Mouse (Mus musculus) limb, embryonic 14.5 days (tissue): ENCODE results near the gene Rtl8a. TPM values are rescaled to one million over a fixed set of nuclear protein-coding genes. Genes with fewer than 3 reads are reported as not detected.

ENCODE experiments used
- polyA plus RNA-seq, 2 experiments: library from polyadenylated mRNA; depleted of rRNA in 1 of 2; stranded (reverse) in 1 of 2; unstranded in 1 of 2; fragments of >200 nt; fragmentation: Nextera tagmentation in 1 of 2; extraction: Ambion mirVana in 1 of 2; gene quantifications; 2 replicates each; pipeline versions ENCODE4 v1.2.1 to v1.2.3; 2012 to 2014

Gene Rtl8a
- polyA plus RNA-seq, 2 experiments: 71.4 to 99.8 TPM

Other genes starting within 250 kb of the Rtl8a start
- gene Etd, start 208.8 kb downstream of the Rtl8a start, polyA plus RNA-seq (2012; rRNA removed): not detected in 2 replicates
- gene Etd, start 208.8 kb downstream of the Rtl8a start, polyA plus RNA-seq (2014; fragmentation: Nextera tagmentation; extraction: Ambion mirVana): not detected in 2 replicates
- gene Rtl8c, start 35.6 kb downstream of the Rtl8a start, polyA plus RNA-seq (2012; rRNA removed): 53.2 and 54.6 TPM in 2 replicates
- gene Rtl8c, start 35.6 kb downstream of the Rtl8a start, polyA plus RNA-seq (2014; fragmentation: Nextera tagmentation; extraction: Ambion mirVana): 60.1 and 60.7 TPM in 2 replicates
- gene Gm14597, start 34.7 kb downstream of the Rtl8a start, polyA plus RNA-seq (2012; rRNA removed): not detected in 2 replicates
- not detected in 2 replicates for gene Gm14597, start 34.7 kb downstream of the Rtl8a start, polyA plus RNA-seq (2014; fragmentation: Nextera tagmentation; extraction: Ambion mirVana)
- 117 and 144 TPM in 2 replicates for gene Rtl8b, start 26.7 kb upstream of the Rtl8a start, polyA plus RNA-seq (2012; rRNA removed)
- gene Rtl8b, start 26.7 kb upstream of the Rtl8a start, polyA plus RNA-seq (2014; fragmentation: Nextera tagmentation; extraction: Ambion mirVana): 66.0 and 69.5 TPM in 2 replicates
- gene 4930502E18Rik, start 81.1 kb upstream of the Rtl8a start, polyA plus RNA-seq (2012; rRNA removed): 0.17 and 0.31 TPM in 2 replicates
- 0.26 and 0.36 TPM in 2 replicates for gene 4930502E18Rik, start 81.1 kb upstream of the Rtl8a start, polyA plus RNA-seq (2014; fragmentation: Nextera tagmentation; extraction: Ambion mirVana)
- gene 1700013H16Rik, start 114.1 kb upstream of the Rtl8a start, polyA plus RNA-seq (2012; rRNA removed): not detected in 2 replicates
- not detected in 2 replicates for gene 1700013H16Rik, start 114.1 kb upstream of the Rtl8a start, polyA plus RNA-seq (2014; fragmentation: Nextera tagmentation; extraction: Ambion mirVana)
- 0.09 and 0.10 TPM in 2 replicates for gene Zfp36l3, start 132.7 kb upstream of the Rtl8a start, polyA plus RNA-seq (2012; rRNA removed)
- not detected in 2 replicates for gene Zfp36l3, start 132.7 kb upstream of the Rtl8a start, polyA plus RNA-seq (2014; fragmentation: Nextera tagmentation; extraction: Ambion mirVana)
- gene Xlr, start 154.0 kb upstream of the Rtl8a start, polyA plus RNA-seq (2012; rRNA removed): 0.39 and 0.65 TPM in 2 replicates
- gene Xlr, start 154.0 kb upstream of the Rtl8a start, polyA plus RNA-seq (2014; fragmentation: Nextera tagmentation; extraction: Ambion mirVana): 1.0 and 1.2 TPM in 2 replicates